Mouse (Mus musculus) liver (tissue): ENCODE measurements around the gene Rbm26.

ENCODE experiments used
- DNase-seq: peaks from one replicate; pipeline ENCODE4 v3.0.0-alpha.2; 2020; ENCODE audit warnings: mixed read lengths

The Rbm26 gene

GRCm38 (mm10) chr14:105085332-105085993 lies 91.7 kb downstream of the Rbm26 start:
- DNase-seq, result no peak

- no peak for DNase-seq
These were observed 92.3 kb downstream of the Rbm26 start for GRCm38 (mm10) chr14:105084757-105085330.

GRCm38 (mm10) chr14:105084106-105084505 lies 93.0 kb downstream of the Rbm26 start:
- no peak for DNase-seq

- DNase-seq, result no peak
These were observed 102.4 kb downstream of the Rbm26 start for GRCm38 (mm10) chr14:105074776-105075175.

- DNase-seq, result no peak
These were observed 102.8 kb downstream of the Rbm26 start for GRCm38 (mm10) chr14:105074376-105074775.

GRCm38 (mm10) chr14:105071010-105071509 lies 106.1 kb downstream of the Rbm26 start:
- no peak for DNase-seq

GRCm38 (mm10) chr14:105070258-105071009 lies 106.7 kb downstream of the Rbm26 start:
- DNase-seq, result no peak

GRCm38 (mm10) chr14:105068060-105068459 lies 109.1 kb downstream of the Rbm26 start:
- no peak for DNase-seq

- DNase-seq, result no peak
These were observed 112.9 kb downstream of the Rbm26 start for GRCm38 (mm10) chr14:105064243-105064642.

GRCm38 (mm10) chr14:105061230-105061629 lies 115.9 kb downstream of the Rbm26 start:
- DNase-seq, result no peak

GRCm38 (mm10) chr14:105057934-105058333 lies 119.2 kb downstream of the Rbm26 start:
- no peak for DNase-seq
